Mouse (Mus musculus): ENCODE measurements around the gene Rasgrp2. TPM values are rescaled to one million over a fixed set of nuclear protein-coding genes. Genes with fewer than 3 reads are reported as not detected.

Gene Rasgrp2
- total and polyA plus RNA-seq, 2 experiments from 2014 or later, result 150 to 170 TPM

GRCm38 (mm10) chr19:6363411-6364240, 35.5 kb upstream of the Rasgrp2 start, which contains the start of gene Sf1:
TSS of gene Sf1 (plus strand) at chr19:6363690.
- peak; percentile 97 for ATAC-seq

GRCm38 (mm10) chr19:6364317-6364725, 34.8 kb upstream of the Rasgrp2 start:
- Histone ChIP-seq H3K27ac (ENCODE audit: low read depth, low read length) (peak overlapping the region; percentile 99), H3K9me3 (ENCODE audit: low read length) (no peaks in the 10 kb centered on the region), H3K4me3 (ENCODE audit: low read depth, low read length) (peak overlapping the region; percentile 79), H3K4me2 (ENCODE audit: low read depth) (peak overlapping the region; percentile 65), H3K36me3 (ENCODE audit: insufficient read depth) (peaks cover 36% of the 10 kb centered on the region), H3K27me3 (ENCODE audit: insufficient read depth, low read length) (no peaks in the 10 kb centered on the region), H3K9ac (peak overlapping the region; percentile 96), H3K4me1 (ENCODE audit: insufficient read depth) (peaks cover 4% of the 10 kb centered on the region)
- no peak for TF ChIP-seq CTCF (IDR thresholded peaks at IDR 0.05; ENCODE audit: low read depth)
- ATAC-seq (no peak), DNase-seq (peak; percentile 97)
- under 1% methylated on average over 54 of the region's 55 CpGs for WGBS

More at GRCm38 (mm10) chr19:6363411-6364240, 35.5 kb upstream of the Rasgrp2 start, which contains the start of gene Sf1:
- TF ChIP-seq CTCF (IDR thresholded peaks at IDR 0.05; ENCODE audit: low read depth), result peak; percentile 11; the same call in 1 of the 2 replicates
- Histone ChIP-seq H3K27me3 (ENCODE audit: insufficient read depth, low read length) (no peaks in the 10 kb centered on the region), H3K9ac (peak within 1 kb of the TSS; percentile 96), H3K4me2 (ENCODE audit: low read depth) (peak within 1 kb of the TSS; percentile 65), H3K27ac (ENCODE audit: low read depth, low read length) (peak within 1 kb of the TSS; percentile 99), H3K4me3 (ENCODE audit: low read depth, low read length) (peak within 1 kb of the TSS; percentile 79), H3K4me1 (ENCODE audit: insufficient read depth) (peaks cover 4% of the 10 kb centered on the region), H3K9me3 (ENCODE audit: low read length) (no peaks in the 10 kb centered on the region), H3K36me3 (ENCODE audit: insufficient read depth) (peaks cover 31% of the 10 kb centered on the region)
- WGBS, result 1% methylated on average over 83 of the region's 85 CpGs
- peak; percentile 100 for DNase-seq

GRCm38 (mm10) chr19:6364842-6365241, 34.3 kb upstream of the Rasgrp2 start:
- DNase-seq, result no peak
- 8% methylated on average over 2 of the region's 2 CpGs for whole genome bisulfite sequencing
- no peak for ATAC-seq
- peaks cover 41% of the 10 kb centered on the region for H3K36me3 ChIP-seq (ENCODE audit: insufficient read depth)
- no peaks in the 10 kb centered on the region for H3K27me3 ChIP-seq (ENCODE audit: insufficient read depth, low read length)
- H3K4me3 ChIP-seq (ENCODE audit: low read depth, low read length), result peak overlapping the region; percentile 79
- TF ChIP-seq CTCF (IDR thresholded peaks at IDR 0.05; ENCODE audit: low read depth), result no peak
- no peak overlapping the region for H3K27ac ChIP-seq (ENCODE audit: low read depth, low read length)
- no peaks in the 10 kb centered on the region for H3K9me3 ChIP-seq (ENCODE audit: low read length)
- peaks cover 4% of the 10 kb centered on the region for H3K4me1 ChIP-seq (ENCODE audit: insufficient read depth)
- peak overlapping the region; percentile 65 for H3K4me2 ChIP-seq (ENCODE audit: low read depth)
- H3K9ac ChIP-seq, result peak overlapping the region; percentile 96

- no peaks in the 10 kb centered on the region for H3K9me3 ChIP-seq (ENCODE audit: low read length)
- ATAC-seq (no peak), DNase-seq (no peak)
- 89% methylated on average over 2 of the region's 2 CpGs for WGBS
- H3K36me3 ChIP-seq (ENCODE audit: insufficient read depth), result peaks cover 91% of the 10 kb centered on the region
- no peak overlapping the region for H3K4me3 ChIP-seq (ENCODE audit: low read depth, low read length)
- H3K4me1 ChIP-seq (ENCODE audit: insufficient read depth), result no peaks in the 10 kb centered on the region
- no peaks in the 10 kb centered on the region for H3K27me3 ChIP-seq (ENCODE audit: insufficient read depth, low read length)
- H3K27ac ChIP-seq (ENCODE audit: low read depth, low read length), result no peak overlapping the region
- TF ChIP-seq CTCF (IDR thresholded peaks at IDR 0.05; ENCODE audit: low read depth), result no peak
- H3K4me2 ChIP-seq (ENCODE audit: low read depth), result no peak overlapping the region
- no peak overlapping the region for H3K9ac ChIP-seq
Measured at GRCm38 (mm10) chr19:6370175-6370574, 29.0 kb upstream of the Rasgrp2 start.

- Histone ChIP-seq H3K4me3 (ENCODE audit: low read depth, low read length) (no peak overlapping the region), H3K27me3 (ENCODE audit: insufficient read depth, low read length) (no peaks in the 10 kb centered on the region), H3K9me3 (ENCODE audit: low read length) (no peaks in the 10 kb centered on the region), H3K4me2 (ENCODE audit: low read depth) (no peak overlapping the region), H3K9ac (no peak overlapping the region), H3K36me3 (ENCODE audit: insufficient read depth) (peaks cover 95% of the 10 kb centered on the region), H3K27ac (ENCODE audit: low read depth, low read length) (no peak overlapping the region), H3K4me1 (ENCODE audit: insufficient read depth) (no peaks in the 10 kb centered on the region)
- no peak for ATAC-seq
- DNase-seq, result no peak
- no peak for TF ChIP-seq CTCF (IDR thresholded peaks at IDR 0.05; ENCODE audit: low read depth)
- 94% methylated on average over 3 of the region's 3 CpGs for WGBS
Measured at GRCm38 (mm10) chr19:6372433-6372832, 26.7 kb upstream of the Rasgrp2 start.

- Histone ChIP-seq H3K9ac (no peak overlapping the region), H3K36me3 (ENCODE audit: insufficient read depth) (peaks cover 85% of the 10 kb centered on the region), H3K27ac (ENCODE audit: low read depth, low read length) (no peak overlapping the region; the same call in 1 of the 2 replicates), H3K4me2 (ENCODE audit: low read depth) (no peak overlapping the region), H3K27me3 (ENCODE audit: insufficient read depth, low read length) (no peaks in the 10 kb centered on the region), H3K4me1 (ENCODE audit: insufficient read depth) (no peaks in the 10 kb centered on the region), H3K9me3 (ENCODE audit: low read length) (no peaks in the 10 kb centered on the region), H3K4me3 (ENCODE audit: low read depth, low read length) (no peak overlapping the region)
- TF ChIP-seq CTCF (IDR thresholded peaks at IDR 0.05; ENCODE audit: low read depth), result peak; percentile 80
- ATAC-seq (peak; percentile 54), DNase-seq (peak; percentile 81)
- WGBS, result 63% methylated on average over 12 of the region's 12 CpGs
Measured at GRCm38 (mm10) chr19:6373539-6374400, 25.4 kb upstream of the Rasgrp2 start.

Data from forebrain, postnatal 0 days (tissue).